In genomic region chr1:134079477-134080163, GRCm38 (mm10) we compare ENCODE assay signal across 7 mouse cellular contexts. TPM values are rescaled to one million over a fixed set of nuclear protein-coding genes. Genes with fewer than 3 reads are reported as not detected.
DNase-seq lines count a peak whose midpoint lies in the region; ATAC-seq and TF ChIP-seq lines count a peak whose summit lies in the region.

No protein-coding gene starts in this region.

- peaks cover 82% of the 10 kb centered on the region for H3K4me1 ChIP-seq in erythroblast, embryonic 14.5 days (ENCODE audit: control insufficient read depth)
- H3K4me1 ChIP-seq in hindbrain, embryonic 10.5 days (replicated peaks) = peaks cover 64% of the 10 kb centered on the region
- peaks cover 61% of the 10 kb centered on the region for H3K4me1 ChIP-seq in limb, embryonic 13.5 days

- peak overlapping the region; percentile 88 for H3K27ac ChIP-seq in hindbrain, embryonic 10.5 days
- H3K27ac ChIP-seq in limb, embryonic 13.5 days = peak overlapping the region; percentile 44

- H3K9ac ChIP-seq in limb, embryonic 13.5 days = peak overlapping the region; percentile 65

- no peaks in the 10 kb centered on the region for H3K27me3 ChIP-seq in erythroblast, embryonic 14.5 days (ENCODE audit: control insufficient read depth)
- H3K27me3 ChIP-seq in hindbrain, embryonic 10.5 days (ENCODE audit: insufficient read depth, poor library complexity, severe bottlenecking) = no peaks in the 10 kb centered on the region
- H3K27me3 ChIP-seq in limb, embryonic 13.5 days = no peaks in the 10 kb centered on the region
- H3K27me3 ChIP-seq in myocyte (ENCODE audit: control insufficient read depth, insufficient read depth, insufficient read length) = no peaks in the 10 kb centered on the region

- no peaks in the 10 kb centered on the region for H3K9me3 ChIP-seq in erythroblast, embryonic 14.5 days (ENCODE audit: control insufficient read depth, low read length)
- no peaks in the 10 kb centered on the region for H3K9me3 ChIP-seq in hindbrain, embryonic 10.5 days
- no peaks in the 10 kb centered on the region for H3K9me3 ChIP-seq in limb, embryonic 13.5 days

- H3K36me3 ChIP-seq in erythroblast, embryonic 14.5 days (ENCODE audit: control insufficient read depth) = peaks cover 40% of the 10 kb centered on the region
- H3K36me3 ChIP-seq in hindbrain, embryonic 10.5 days = peaks cover 33% of the 10 kb centered on the region
- H3K36me3 ChIP-seq in limb, embryonic 13.5 days = peaks cover 19% of the 10 kb centered on the region
- H3K36me3 ChIP-seq in myocyte (ENCODE audit: control insufficient read depth, insufficient read depth) = peaks cover 10% of the 10 kb centered on the region

- peaks cover 28% of the 10 kb centered on the region for H3K79me2 ChIP-seq in myocyte (ENCODE audit: control insufficient read depth, insufficient read depth)

- ATAC-seq in CD4-positive, CD25-positive, alpha-beta regulatory T cell, adult 4 months = peak; percentile 15
- ATAC-seq in limb, embryonic 13.5 days (ENCODE audit: low FRiP score, low read depth) = no peak

- peak overlapping the region; percentile 67 for H3K4me3 ChIP-seq in erythroblast, embryonic 14.5 days (replicated peaks)
- peak overlapping the region; percentile 65 for H3K4me3 ChIP-seq in hindbrain, embryonic 10.5 days
- peak overlapping the region; percentile 70 for H3K4me3 ChIP-seq in limb, embryonic 13.5 days
- H3K4me3 ChIP-seq in myocyte = peak overlapping the region; percentile 96

- 3% methylated on average over 9 of the region's 9 CpGs for WGBS in hindbrain, embryonic 10.5 days
- WGBS in limb, embryonic 13.5 days = 11% methylated on average over 9 of the region's 9 CpGs

- no peak for TF ChIP-seq POLR2A in myocyte (IDR thresholded peaks at IDR 0.05; ENCODE audit: insufficient read length, low read depth)

- peak overlapping the region; percentile 17 for H3ac ChIP-seq in myocyte (ENCODE audit: control insufficient read depth, insufficient read length)

- peak; percentile 69 for DNase-seq in MN1 (ENCODE audit: low spot score)
- DNase-seq in hindbrain, embryonic 10.5 days (ENCODE audit: low spot score) = no peak
- no peak for DNase-seq in layer of hippocampus, adult 9-11 months

- peak overlapping the region; percentile 90 for H3K4me2 ChIP-seq in limb, embryonic 13.5 days (replicated peaks)
- H3K4me2 ChIP-seq in myocyte (ENCODE audit: low read depth) = peak overlapping the region; percentile 76

TF ChIP-seq in myocyte, 11 proteins besides CTCF, POLR2A, EP300 and RAD21:
- TF ChIP-seq MAX (IDR thresholded peaks at IDR 0.05; ENCODE audit: low read depth) (no peak), MYOD1 (IDR thresholded peaks at IDR 0.05; ENCODE audit: control insufficient read depth in 1 of 3, insufficient read length in 2 of 3, low read depth in 2 of 3) (no peak)

RNA-seq across cellular contexts. Expression of gene Btg2, which starts 0.7 kb away (rescaled TPM):
- 100 to 1,000 TPM; 243 to 289 TPM for polyA plus RNA-seq in CD4-positive, CD25-positive, alpha-beta regulatory T cell, adult 4 months (2017; shearing (Covaris generic))
- polyA plus RNA-seq in erythroblast, embryonic 14.5 days (2012) = 13.2 and 14.8 TPM in 2 replicates
- polyA plus RNA-seq in hindbrain, embryonic 10.5 days (2016; fragmentation: Nextera tagmentation; extraction: Ambion mirVana) = 100.0 and 117 TPM in 2 replicates
- 27.1 and 28.2 TPM in 2 replicates for polyA plus RNA-seq in limb, embryonic 13.5 days (2015; fragmentation: Nextera tagmentation; extraction: Ambion mirVana)
- polyA plus RNA-seq in myocyte (2012; fragmentation: generic; extraction: Trizol) = 13.8 TPM

RNA-seq across cellular contexts. Expression of gene Chit1, which starts 31.4 kb away (rescaled TPM):
- polyA plus RNA-seq in CD4-positive, CD25-positive, alpha-beta regulatory T cell, adult 4 months (2017; shearing (Covaris generic)) = not detected
- polyA plus RNA-seq in erythroblast, embryonic 14.5 days (2012) = not detected in 2 replicates
- polyA plus RNA-seq in hindbrain, embryonic 10.5 days (2016; fragmentation: Nextera tagmentation; extraction: Ambion mirVana) = not detected in 2 replicates
- 0.17 and 0.26 TPM in 2 replicates for polyA plus RNA-seq in limb, embryonic 13.5 days (2015; fragmentation: Nextera tagmentation; extraction: Ambion mirVana)
- 0.08 TPM for polyA plus RNA-seq in myocyte (2012; fragmentation: generic; extraction: Trizol)

RNA-seq across cellular contexts. Expression of gene Fmod, which starts 42.6 kb away (rescaled TPM):
- not detected for polyA plus RNA-seq in CD4-positive, CD25-positive, alpha-beta regulatory T cell, adult 4 months (2017; shearing (Covaris generic))
- polyA plus RNA-seq in erythroblast, embryonic 14.5 days (2012) = not detected in 2 replicates
- polyA plus RNA-seq in hindbrain, embryonic 10.5 days (2016; fragmentation: Nextera tagmentation; extraction: Ambion mirVana) = 3.6 and 9.8 TPM in 2 replicates
- 42.1 and 48.5 TPM in 2 replicates for polyA plus RNA-seq in limb, embryonic 13.5 days (2015; fragmentation: Nextera tagmentation; extraction: Ambion mirVana)
- polyA plus RNA-seq in myocyte (2012; fragmentation: generic; extraction: Trizol) = 0.23 TPM
